Mouse (Mus musculus) MEL-GATA-1-ER (cell line): Measurements from ENCODE around the gene Tex261.
A peak's percentile ranks its signal among the peaks of the same experiment; 100 is the strongest.
"Not testable (repeated sequence)": the region's sequence is repeated elsewhere in the genome, so short reads cannot be mapped to it uniquely, and the experiment has no call there.

Experiments
- DNase-seq: peaks from one replicate; pipeline ENCODE4 v3.0.0-alpha.2; 2012; ENCODE audit warnings: low read depth; ENCODE audit errors: extremely low read depth

The Tex261 gene

GRCm38 (mm10) chr6:83775638-83776293 is at the start of gene Tex261:
TSS of gene Tex261 (minus strand) at chr6:83775813.
- peak; percentile 70 for DNase-seq

DNA sequence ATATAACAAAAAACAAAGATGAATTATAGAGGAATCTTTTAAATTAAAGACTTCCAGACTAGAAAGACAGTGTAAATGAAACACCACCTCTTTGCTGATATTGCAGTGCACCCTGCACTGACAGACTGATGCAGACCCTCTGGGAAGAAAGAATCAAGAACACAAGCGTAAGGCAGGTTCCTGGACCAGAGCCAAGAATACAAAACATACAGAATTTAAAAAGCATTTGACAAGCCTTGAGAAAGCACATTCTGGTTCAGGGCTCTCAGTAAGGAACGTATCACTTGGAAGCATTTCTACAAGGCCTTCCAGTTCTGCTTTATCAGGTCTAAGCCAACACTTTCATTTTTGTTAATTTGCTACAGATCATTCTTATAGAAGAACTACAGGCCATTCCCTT is 46.2 kb upstream of the Tex261 start:
- no peak for DNase-seq

- DNase-seq, result no peak
These were observed 45.3 kb upstream of the Tex261 start for GRCm38 (mm10) chr6:83820727-83821515.

DNA sequence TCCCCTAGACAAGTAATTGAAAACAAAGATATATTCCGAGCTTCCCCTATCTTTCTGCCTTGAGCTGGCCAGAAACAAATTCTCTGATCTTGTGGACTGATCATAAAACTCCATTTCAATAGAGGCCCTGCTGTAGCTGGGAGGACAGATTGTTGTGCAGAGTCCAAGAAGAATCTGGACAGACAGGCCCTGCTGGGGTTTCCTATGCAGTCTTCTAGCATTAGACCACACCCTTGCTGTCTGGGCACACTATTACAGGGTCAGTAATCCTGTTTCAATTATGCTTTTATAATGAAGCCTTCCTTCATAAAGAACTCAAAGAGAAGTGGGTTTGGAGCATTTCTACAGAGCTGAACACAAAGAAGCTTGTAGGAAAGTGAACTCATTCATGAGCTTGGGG is 43.4 kb upstream of the Tex261 start:
- DNase-seq, result no peak

GRCm38 (mm10) chr6:83815801-83816200 is 40.2 kb upstream of the Tex261 start:
- DNase-seq, result no peak

DNA sequence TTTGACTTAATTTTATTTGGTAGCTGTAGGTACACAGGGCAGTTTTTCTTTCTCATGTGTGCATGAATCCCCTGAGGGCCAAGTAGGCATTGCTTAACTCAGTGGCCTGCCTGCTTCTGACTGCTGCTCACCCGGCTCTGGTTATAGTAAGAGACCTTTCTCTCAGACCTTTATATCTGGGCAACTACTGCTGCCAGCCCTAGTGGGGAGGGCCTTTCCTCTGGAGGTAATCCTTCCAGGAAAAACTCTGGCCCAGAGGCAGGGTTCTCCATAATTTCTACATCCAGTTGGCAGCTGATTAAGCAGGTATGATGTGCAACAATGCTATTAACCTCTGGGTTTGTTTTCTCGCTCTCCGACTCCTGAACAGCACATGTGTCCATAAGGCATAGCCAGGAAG is 27.2 kb upstream of the Tex261 start:
- DNase-seq, result no peak

DNA sequence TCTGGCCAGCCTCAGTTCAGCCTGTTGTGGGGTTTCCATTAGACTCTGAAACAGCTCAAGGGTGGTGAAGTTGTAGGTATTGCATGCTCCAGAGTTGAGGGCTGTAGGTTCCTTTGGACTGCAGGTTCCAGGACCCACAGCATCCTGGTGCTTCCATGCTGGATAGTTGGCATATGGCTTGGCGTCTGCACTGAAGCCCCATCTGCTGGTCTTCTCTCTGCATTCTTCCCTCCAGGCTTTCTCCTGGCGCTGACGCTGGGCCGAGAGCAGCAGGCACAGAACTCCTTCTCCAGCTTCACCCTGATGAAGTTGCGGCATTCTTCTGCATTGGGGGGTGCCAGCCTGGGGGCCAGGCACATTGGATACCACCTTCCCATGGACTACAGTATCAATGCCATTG is 26.4 kb upstream of the Tex261 start:
- no peak for DNase-seq

GRCm38 (mm10) chr6:83796686-83797085 is 21.1 kb upstream of the Tex261 start:
- DNase-seq, result no peak

DNA sequence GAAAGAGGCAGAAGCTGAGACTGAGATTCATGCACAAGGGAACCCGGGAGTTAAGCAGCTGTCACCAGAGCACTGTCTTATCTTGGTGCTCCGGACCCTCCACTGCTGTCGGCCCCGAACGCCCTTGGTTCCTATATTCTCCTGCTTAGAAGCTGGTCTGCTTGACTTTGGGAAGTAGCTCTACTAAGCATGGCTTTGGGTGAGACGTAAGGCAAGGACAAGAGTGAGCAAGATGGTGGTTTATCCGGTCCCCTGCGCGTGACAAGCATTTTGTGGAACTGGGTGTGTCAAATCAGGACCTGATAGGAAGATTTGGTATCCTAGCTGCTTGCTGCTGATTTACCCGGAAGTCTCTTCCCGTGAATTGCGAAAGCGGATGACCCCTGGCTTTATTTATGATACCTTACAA is 19.9 kb upstream of the Tex261 start:
- peak; percentile 31 for DNase-seq

DNA sequence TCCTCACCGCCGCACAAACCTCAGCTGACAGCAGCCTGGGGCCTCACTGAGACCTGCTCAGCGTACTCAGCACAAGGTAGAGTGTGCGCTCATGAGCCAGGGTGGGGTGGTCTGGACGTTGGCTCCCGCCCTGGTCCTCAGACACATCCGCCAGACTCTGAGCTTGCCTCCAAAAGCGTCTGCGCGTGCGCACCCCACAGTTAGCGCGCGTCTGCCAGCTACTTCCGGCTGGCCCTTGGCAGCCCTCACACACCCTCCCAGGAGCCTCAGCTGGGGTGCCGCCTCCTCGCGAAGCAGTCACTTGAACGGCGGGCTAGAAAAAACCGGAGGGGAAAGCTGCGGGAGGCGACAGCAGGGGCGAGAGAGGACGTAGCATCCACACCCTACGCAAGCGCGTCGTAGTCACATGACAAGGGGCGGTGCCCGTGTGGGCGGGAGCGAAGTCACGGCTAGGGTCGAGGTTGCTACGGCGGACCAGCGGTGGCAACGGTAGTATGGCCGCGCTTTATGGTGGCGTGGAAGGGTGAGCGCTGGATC is 19.2 kb upstream of the Tex261 start, which contains the start of gene Nagk:
Nagk (plus strand) TSS at position 223 of the 537 bp plus-strand sequence.
- DNase-seq, result peak; percentile 76

DNA sequence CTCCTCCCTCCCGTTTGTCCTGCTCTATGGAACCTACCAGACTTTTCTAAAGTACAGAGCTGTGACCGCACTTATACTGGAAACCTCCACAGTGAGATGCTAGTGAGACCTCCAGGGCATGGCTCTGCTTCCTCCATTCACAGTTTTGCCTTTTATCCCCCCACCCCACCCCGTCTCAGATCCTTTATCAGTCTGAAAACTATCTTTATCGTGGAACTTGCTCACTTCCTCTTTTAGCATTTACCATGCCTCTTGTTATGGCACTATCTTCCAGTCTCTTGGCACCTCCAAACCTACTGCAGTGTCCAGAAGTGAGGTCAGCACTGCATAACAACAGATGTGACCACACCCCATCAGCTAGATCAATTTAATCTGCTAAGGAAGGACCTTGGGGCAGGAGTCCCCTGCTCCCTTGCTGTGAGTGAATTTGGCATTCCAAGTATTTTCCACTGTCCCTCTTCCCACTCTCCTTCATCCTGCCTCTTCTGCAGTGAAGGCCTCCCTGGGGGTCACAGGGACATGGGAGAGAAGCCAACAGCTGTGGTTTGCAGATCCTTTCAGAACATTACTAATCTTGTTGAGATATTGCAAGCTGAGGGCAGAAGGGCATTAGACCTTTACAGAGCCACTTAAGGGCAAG is 15.8 kb upstream of the Tex261 start:
- DNase-seq, result no peak

DNA sequence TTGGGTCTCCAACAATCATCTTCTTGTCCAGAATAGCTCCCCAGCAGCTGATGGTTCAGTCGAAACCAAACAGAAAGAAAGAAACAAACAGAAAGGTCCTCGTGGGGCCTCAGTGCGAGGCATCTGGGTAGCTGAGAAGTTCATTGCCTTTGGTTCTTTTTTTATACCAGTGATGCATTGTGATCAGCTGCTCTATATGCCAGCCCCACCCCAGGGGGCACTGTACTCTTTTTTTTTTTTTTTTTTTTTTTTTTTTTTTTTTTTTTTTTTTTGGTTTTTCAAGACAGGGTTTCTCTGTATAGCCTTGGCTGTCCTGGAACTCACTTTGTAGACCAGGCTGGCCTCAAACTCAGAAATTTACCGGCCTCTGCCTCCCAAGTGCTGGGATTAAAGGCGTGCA is 14.9 kb upstream of the Tex261 start:
- DNase-seq, result not testable (repeated sequence)

GRCm38 (mm10) chr6:83788554-83788953 is 12.9 kb upstream of the Tex261 start:
- no peak for DNase-seq

- no peak for DNase-seq
These were observed 10.8 kb upstream of the Tex261 start for GRCm38 (mm10) chr6:83786426-83786825.

- peak; percentile 36 for DNase-seq
These were observed 3.4 kb upstream of the Tex261 start for GRCm38 (mm10) chr6:83779026-83779425.

DNA sequence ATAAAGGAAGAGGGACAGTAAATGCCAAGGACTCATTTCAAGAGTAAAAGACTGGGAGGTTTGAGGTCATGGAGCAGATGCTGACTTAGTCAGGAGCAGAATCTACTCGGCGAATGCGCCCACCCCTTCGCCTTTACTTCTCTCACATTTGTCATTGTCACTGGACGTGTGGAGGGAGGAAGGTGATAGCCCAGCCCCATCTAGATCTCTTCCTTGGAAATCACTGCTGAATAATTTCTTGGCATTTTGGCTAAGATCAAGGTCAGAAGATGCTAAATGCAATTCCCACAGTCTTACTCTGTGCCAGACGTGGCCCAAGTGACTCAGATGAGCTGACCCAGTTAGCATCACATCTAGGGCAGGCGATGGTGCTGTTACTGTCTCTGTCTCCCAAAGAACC is 2.7 kb upstream of the Tex261 start:
- no peak for DNase-seq

GRCm38 (mm10) chr6:83774781-83775563 is 641 bp downstream of the Tex261 start:
- DNase-seq, result peak; percentile 56

- DNase-seq, result peak; percentile 21
These were observed 1.5 kb downstream of the Tex261 start for GRCm38 (mm10) chr6:83774126-83774525.

DNA sequence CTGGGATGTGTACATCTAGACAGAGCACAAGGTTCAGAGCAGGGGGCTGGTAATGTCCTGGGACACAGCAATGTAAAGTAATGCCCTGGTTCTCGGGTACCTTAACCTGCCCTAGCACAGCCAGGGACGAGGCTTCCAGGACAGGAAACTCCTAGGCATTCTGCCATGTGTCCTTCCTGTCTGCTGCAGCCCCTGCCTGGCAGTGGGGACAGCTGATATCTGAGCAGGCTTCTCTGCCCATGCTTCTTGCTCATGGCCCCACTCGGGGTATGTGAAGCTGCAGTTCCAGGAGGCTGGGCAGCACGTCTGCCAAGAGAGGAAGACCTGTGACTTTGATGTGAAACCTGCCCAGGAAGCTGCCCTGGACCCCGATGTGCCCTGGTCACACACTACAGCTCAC is 7.1 kb downstream of the Tex261 start:
- DNase-seq, result no peak

- DNase-seq, result no peak
These were observed 8.6 kb downstream of the Tex261 start for GRCm38 (mm10) chr6:83766982-83767381.

DNA sequence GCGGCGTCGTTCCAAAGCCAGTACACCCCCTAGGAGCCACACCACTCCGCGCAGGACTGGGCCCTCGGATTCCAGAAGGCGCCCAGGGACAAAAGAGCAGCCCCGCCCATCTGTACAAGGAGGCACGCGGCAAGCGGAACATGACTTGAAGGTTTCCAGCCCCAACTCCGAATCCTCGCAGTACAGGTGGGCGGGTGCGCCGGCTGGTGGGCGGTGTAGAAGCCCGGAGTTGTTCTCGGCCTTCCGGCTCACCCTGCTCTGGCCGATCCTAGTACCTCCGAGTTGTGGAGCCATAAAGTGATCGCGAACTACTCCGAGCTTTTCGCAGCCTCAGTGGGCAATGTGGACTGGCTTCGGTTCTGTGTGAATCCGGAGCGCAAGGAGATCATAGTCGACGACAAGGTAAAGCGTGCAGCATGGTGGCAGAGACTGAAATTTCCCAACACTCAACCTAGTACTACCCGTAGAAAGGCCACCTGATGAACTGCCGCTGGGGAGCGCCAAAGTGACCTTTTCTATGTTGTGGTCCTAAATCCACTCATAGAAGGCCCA is 12.7 kb downstream of the Tex261 start:
- no peak for DNase-seq
